Mouse (Mus musculus) erythroblast, embryonic 14.5 days (primary cell): ENCODE results near the gene Ddc.

Experiments used
- GATA1 ChIP-seq: IDR thresholded peaks from 2 replicates; pipeline ENCODE4 v1.6.1; 2012; ENCODE audit warnings: low read length, inconsistent platforms, mixed read lengths
- TAL1 ChIP-seq: IDR thresholded peaks from 3 replicates; pipeline ENCODE4 v1.6.1; 2012; ENCODE audit warnings: low read length, inconsistent platforms, mixed read lengths

GRCm38 (mm10) chr11:11907703-11908413 lies 9.9 kb upstream of the Ddc start:
- TF ChIP-seq GATA1 (no peak), TAL1 (no peak)
